Mouse (Mus musculus) heart, adult 10 weeks (tissue): ENCODE results near the gene Upk2. TPM values are rescaled to one million over a fixed set of nuclear protein-coding genes. Genes with fewer than 3 reads are reported as not detected.

Experiments
- polyA plus RNA-seq: library from polyadenylated mRNA; stranded (reverse); fragments of 350-450 nt; fragmentation: Illumina TruSeq; extraction: RNeasy Lipid Tissue Mini Kit (QIAGEN cat#74804); gene quantifications from one replicate; pipeline ENCODE4 v1.2.3, GENCODE M21; 2014; ENCODE audit warnings: low read depth, low replicate concordance

The Upk2 gene
- not detected for polyA plus RNA-seq

GRCm38 (mm10) chr9:44454891-44455220, at the start of gene Upk2:
TSS of gene Upk2 (minus strand) at chr9:44454976.

GRCm38 (mm10) chr9:44482552-44482951, 27.8 kb upstream of the Upk2 start, which contains the start of gene Bcl9l:
TSS of gene Bcl9l (plus strand) at chr9:44482825.

GRCm38 (mm10) chr9:44440961-44441360, 13.8 kb downstream of the Upk2 start, which contains the start of gene Foxr1:
TSS of gene Foxr1 (minus strand) at chr9:44441136.

GRCm38 (mm10) chr9:44418519-44419385, 36.0 kb downstream of the Upk2 start, which contains the start of gene Ccdc84:
TSS of gene Ccdc84 (minus strand) at chr9:44418569.

GRCm38 (mm10) chr9:44406906-44407751, 47.6 kb downstream of the Upk2 start, which contains the start of the genes Rps25 and Trappc4:
TSS of gene Rps25 (plus strand) at chr9:44407139.
TSS of gene Trappc4 (minus strand) at chr9:44407600.

Other genes starting within 250 kb of the Upk2 start
- 9.4 TPM for gene Cbl, start 220.9 kb downstream of the Upk2 start, polyA plus RNA-seq
- not detected for gene Ccdc153, start 214.3 kb downstream of the Upk2 start, polyA plus RNA-seq
- 2.5 TPM for gene Pdzd3, start 203.5 kb downstream of the Upk2 start, polyA plus RNA-seq
- gene Nlrx1, start 186.4 kb downstream of the Upk2 start, polyA plus RNA-seq: 13.5 TPM
- 0.47 TPM for gene Abcg4, start 166.4 kb downstream of the Upk2 start, polyA plus RNA-seq
- 7.7 TPM for gene Hinfp, start 149.3 kb downstream of the Upk2 start, polyA plus RNA-seq
- gene C2cd2l, start 134.7 kb downstream of the Upk2 start, polyA plus RNA-seq: 16.3 TPM
- 17.7 TPM for gene Dpagt1, start 129.0 kb downstream of the Upk2 start, polyA plus RNA-seq
- gene H2afx, start 120.3 kb downstream of the Upk2 start, polyA plus RNA-seq: 8.9 TPM
- gene Hmbs, start 110.7 kb downstream of the Upk2 start, polyA plus RNA-seq: 44.7 TPM
- gene Vps11, start 93.3 kb downstream of the Upk2 start, polyA plus RNA-seq: 19.6 TPM
- 24.8 TPM for gene Hyou1, start 75.5 kb downstream of the Upk2 start, polyA plus RNA-seq
- gene Slc37a4, start 58.1 kb downstream of the Upk2 start, polyA plus RNA-seq: 25.1 TPM
- gene Rps25, start 47.8 kb downstream of the Upk2 start, polyA plus RNA-seq: 932 TPM
- gene Trappc4, start 47.4 kb downstream of the Upk2 start, polyA plus RNA-seq: 48.1 TPM
- 13.8 TPM for gene Ccdc84, start 36.4 kb downstream of the Upk2 start, polyA plus RNA-seq
- gene Foxr1, start 13.8 kb downstream of the Upk2 start, polyA plus RNA-seq: not detected
- gene Bcl9l, start 27.8 kb upstream of the Upk2 start, polyA plus RNA-seq: 22.5 TPM
- gene Cxcr5, start 106.9 kb upstream of the Upk2 start, polyA plus RNA-seq: 0.39 TPM
- gene Ddx6, start 149.9 kb upstream of the Upk2 start, polyA plus RNA-seq: 67.0 TPM
- gene Treh, start 218.3 kb upstream of the Upk2 start, polyA plus RNA-seq: not detected